Mouse (Mus musculus) CH12F3 (cell line): Measurements from ENCODE around the gene Mgrn1.

Experiments used
- in situ Hi-C: fragments of 300-500 bp; cut with MboI; formaldehyde crosslinking; loops from 2 replicates; pipeline ENCODE4 v1.14.3; 2020; ENCODE audit warnings: low sequenced_read_pairs

The Mgrn1 gene

DNA sequence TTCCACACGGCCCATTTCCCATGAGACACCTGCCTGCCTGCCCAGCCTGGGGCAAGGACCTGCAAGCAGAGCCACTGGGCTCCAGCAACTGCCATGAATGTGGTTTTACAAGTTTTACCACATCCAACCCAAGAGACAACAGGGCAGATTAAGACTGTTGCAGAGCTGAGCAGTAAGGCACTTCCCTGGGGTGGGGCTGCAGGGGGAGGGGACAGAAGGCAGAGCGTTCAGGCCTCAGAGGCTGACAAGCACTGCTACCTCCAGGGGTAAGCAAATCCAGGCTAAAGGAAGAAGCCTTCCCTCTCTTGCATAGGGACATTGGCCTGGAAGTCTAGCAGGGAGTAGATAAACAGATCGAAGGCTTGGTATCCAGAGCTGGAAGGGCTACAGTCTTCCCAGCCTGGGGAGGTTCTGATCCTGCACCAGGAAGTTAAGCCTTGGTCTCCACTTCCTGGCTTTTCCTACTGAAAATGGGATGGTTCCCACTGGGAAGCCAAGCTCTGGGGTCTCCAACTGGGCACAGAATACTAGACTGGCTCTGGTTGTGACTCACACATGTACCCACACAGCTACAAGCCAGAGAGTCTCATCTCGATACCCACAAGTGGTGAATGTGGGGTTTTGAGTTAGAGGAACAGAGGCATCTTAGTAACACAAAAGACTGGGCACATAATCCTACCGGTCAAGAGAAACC lies 7.7 kb upstream of the Mgrn1 start:
- in situ Hi-C loops, result no loop called here

DNA sequence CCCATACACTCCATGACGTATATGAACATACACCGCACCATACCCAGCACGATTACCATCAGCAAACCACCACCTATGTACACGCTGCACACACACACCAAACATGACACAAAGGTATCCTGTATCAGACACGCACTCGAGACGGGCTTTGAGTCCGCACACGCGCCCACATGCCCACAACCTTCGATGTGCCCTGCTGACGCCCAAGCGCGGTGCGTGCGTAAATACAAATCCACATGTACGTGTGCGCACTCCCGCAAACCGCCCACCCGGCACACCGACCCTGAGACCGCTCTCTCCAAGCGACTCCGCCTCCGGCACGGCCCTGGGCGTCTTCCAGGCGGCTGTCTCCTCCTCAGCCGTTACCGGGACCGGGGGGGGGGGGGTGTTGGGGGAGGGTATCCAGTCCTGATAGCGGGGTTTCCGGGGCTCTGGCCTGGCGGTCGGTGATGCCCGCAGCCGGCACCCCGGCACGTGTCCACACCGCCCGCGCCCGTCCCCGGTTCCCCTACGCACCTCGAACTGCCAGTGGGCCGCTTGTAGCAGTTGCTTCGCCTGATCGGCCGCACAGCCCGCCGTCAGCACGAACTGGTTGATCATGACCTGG lies 6.8 kb upstream of the Mgrn1 start:
- in situ Hi-C loops, result no loop called here

- in situ Hi-C loops, result no loop called here
Observed at GRCm38 (mm10) chr16:4879708-4880124, 6.3 kb upstream of the Mgrn1 start.

DNA sequence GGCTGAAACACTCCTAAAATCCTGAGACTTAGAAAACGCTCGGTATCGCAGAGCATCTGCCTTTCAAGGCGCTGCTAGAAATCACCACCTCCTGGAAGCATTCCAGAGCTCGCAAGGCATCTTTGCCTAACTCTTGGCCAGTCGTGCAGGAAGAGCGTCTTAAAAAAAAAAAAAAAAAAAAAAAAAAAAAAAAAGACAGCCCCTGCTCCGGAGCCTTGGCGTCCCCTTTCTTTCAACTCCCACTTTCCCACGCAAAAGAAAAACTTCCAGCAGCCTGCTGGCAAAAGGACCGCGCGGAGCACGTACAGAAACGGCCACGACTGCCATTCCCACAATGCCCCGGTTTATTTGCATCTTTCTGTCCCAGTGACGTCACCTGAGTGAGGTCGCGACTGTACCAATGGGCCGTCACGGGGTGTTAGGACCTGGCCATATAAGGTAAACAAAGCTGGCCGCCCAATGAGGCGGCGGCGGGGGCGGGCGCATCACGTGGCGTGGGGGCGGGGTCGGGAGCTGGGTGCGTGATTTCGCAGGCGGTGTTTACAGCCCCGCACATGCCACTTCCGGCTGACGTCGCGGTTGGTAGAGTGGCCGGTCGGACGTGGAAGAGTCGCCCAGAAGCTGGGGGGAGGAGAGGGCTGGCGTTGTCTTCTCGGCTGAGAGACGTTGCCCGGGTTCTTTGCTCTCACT lies 5.8 kb upstream of the Mgrn1 start, which contains the start of gene Ubald1:
TSS of gene Ubald1 (minus strand) at position 180 of the 690 bp plus-strand sequence.
- in situ Hi-C loops, result no loop called here

GRCm38 (mm10) chr16:4881400-4882351 lies 4.4 kb upstream of the Mgrn1 start:
- in situ Hi-C loops, result no loop called here

GRCm38 (mm10) chr16:4884930-4885329 lies 1.1 kb upstream of the Mgrn1 start:
- in situ Hi-C loops, result no loop called here

DNA sequence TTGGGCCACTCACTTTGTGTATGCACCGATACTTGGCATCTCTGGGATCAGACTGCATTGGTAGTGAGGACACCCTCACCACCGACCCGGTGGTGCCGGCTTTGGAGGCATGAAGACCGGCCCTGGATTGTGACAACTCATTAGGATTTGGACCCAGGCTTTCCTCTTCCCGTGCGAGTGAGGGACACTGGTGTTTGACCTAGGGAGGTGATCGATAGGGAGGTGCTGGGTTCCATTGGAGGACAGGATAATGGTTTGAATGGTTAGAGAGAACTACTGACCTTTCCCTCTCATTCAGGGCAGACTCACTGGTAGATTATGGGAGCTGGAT lies 606 bp downstream of the Mgrn1 start:
- in situ Hi-C loops, result no loop called here

GRCm38 (mm10) chr16:4890201-4890709 lies 4.2 kb downstream of the Mgrn1 start:
- in situ Hi-C loops, result no loop called here

- in situ Hi-C loops, result no loop called here
Observed at GRCm38 (mm10) chr16:4892171-4892570, 6.1 kb downstream of the Mgrn1 start.

DNA sequence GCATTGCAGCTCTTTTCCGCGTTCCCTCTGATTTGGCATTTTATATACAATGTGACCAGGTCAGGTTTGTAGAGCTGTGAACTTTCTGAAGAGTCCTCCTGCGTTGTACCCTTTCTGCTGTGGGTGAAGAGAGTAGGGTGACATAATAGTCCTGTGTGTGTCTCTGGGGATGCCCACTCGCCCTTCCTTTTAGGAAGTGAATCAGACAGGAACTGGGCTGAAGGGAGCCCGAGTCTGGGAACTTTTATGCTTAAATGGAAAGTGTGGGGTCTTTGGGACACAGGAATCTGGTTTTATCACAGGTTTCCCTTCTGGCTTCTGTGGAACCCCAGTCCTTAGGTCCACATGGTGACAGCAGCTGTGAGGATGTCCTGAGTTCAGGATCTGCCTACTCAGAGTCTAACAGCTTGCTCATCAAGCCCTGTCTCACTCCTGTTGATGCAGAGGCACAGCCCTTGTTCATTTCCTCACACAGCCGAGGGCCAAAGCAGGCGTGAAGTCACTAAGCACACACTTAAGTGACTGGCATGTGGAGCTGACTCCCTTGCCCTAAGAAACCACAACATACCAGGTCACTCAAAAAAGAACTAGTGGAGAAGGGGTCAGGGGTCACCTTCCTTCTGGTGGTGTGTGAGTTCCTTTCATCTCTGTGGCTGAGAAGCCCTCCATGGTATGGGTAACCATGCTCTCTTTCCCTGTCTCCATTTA lies 8.3 kb downstream of the Mgrn1 start:
- in situ Hi-C loops, result no loop called here

DNA sequence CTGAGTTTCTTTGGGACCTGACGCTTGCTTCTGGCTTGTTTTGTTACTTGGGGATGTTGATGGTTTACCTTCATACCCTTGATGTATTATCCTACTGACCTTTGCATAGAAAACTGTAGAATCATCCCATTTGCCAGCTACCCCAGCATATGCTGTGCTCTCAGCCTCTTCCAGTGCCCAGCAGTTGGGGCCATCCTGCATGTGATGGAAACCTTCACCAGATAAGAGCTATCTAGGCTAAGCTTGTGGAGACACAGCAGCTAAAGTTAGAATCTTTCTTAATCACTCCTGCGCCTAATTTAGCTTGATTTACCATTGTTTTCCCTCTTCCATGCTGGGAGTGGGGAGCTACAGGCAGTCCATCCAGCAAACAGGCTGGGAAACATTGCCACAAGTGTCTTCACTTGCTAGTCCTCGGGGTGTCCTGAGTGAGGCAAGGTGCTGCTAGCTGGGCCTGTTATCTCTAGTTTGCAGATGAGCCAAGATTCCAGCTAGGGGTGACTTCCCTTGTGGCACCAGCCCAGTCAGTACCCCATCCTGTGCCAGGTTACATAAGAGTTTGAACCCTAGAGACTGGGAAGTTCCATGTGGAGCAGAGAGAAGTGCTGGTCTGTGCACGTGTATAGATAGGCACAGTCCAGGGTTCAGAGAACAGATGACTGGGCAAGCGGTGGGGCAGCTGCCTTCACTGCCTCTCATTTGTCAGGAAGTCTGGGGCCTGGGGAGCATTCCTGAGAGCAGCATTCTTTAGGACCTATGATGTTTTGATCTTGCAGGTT lies 10.4 kb downstream of the Mgrn1 start:
- in situ Hi-C loops, result no loop called here

DNA sequence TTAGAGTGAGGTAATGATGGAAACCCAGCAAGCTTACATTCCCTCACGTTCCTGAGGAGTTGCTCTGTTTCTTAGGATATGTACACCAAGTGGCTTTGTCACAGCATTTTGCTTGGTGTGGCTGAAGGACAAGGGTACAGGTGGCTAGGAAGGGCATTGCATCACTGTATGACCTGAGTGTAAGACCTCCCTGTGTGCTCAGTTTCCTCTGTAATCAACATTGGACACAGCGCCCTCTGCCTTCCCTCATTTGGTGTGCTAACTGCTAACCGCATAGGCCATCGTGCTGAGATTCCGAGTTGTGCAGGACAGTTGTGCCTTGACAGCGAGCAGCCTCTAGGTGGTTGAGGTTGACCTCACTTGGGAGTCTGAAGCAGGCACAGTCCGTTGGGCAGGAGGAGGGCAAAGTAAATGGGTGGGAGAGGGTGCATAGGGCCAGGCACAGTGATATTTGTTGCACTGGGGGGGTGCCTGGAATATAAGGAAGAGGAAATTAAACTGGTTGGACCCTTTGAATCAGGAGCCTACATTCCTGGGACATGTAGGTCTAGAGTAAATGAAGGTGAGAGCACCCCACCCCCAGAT lies 11.2 kb downstream of the Mgrn1 start:
- in situ Hi-C loops, result no loop called here

DNA sequence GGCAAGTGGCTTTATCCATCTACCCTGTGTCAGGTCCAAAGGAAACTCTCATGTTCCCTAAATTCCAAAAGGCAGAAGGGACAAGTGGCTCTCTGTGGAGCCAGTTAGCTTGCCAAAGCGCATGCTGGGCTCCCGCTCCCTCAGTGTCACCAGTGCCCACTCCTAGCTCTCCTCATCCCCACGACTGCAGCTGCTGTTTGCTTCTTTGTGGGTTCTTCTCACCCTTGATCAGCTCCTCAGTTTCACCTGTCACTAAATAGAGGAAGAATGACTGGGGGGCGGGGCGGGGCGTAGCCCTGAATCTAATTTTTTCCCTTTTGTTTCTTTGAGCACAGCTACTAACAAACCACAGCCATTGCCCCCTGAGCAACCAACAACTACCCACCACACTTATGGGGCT lies 12.8 kb downstream of the Mgrn1 start:
- in situ Hi-C loops, result no loop called here

DNA sequence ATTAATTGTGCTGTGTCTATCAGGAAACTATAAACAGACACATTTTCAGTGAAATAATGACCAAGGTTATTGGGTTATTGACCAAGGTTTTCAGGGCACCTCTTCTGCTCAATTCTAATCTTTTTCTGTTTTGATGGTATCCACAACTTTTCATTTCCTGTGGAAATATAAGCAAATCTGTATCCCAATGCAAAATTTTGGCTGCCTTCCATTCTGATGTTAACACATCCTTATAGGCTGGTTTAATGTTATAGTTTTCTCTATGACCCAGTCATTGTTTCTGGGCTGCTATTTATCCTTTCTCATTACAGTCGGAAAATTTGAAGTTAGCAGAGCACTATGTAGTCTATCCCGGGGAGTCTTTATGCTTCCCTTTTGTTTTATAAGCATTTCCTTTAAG lies 13.7 kb downstream of the Mgrn1 start:
- in situ Hi-C loops, result no loop called here

DNA sequence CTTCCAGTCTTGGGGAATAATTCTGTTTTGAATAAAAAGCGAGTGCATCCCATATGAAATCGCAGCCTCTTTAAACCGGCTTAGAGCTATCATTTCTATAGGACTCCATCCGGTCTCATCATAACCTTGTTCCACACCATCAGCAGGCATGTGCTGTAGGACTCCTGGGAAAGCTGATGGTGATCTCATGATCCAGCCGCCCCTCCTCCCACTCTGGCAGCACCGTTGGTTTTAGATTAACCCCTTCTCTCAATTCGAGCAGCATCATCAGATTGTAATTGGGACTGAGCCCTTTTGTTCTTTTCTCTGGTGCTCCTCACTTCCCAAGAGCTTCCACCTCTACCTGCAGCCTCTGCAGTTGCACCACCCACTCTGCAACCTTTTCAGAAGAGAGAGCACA lies 15.1 kb downstream of the Mgrn1 start:
- in situ Hi-C loops, result no loop called here

DNA sequence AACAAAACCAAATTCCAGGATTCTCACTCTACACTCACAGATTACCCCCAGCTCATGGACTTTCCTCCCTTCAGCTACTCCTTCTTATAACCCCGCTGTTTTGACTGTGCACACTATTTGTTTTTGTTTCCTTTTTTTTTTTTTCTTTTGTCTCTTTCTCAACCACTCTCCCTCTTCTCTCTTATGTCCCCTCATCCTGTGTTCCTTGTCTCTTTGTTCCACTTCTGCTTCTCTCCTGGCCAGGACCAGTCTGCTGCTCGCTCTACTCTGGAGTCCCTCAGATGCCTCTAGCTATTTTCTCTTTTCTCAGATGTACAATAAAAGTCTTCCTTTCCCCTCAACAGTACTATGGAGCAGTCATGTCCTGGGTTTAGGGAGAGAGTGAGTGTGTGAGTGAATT lies 16.3 kb downstream of the Mgrn1 start:
- in situ Hi-C loops, result no loop called here

DNA sequence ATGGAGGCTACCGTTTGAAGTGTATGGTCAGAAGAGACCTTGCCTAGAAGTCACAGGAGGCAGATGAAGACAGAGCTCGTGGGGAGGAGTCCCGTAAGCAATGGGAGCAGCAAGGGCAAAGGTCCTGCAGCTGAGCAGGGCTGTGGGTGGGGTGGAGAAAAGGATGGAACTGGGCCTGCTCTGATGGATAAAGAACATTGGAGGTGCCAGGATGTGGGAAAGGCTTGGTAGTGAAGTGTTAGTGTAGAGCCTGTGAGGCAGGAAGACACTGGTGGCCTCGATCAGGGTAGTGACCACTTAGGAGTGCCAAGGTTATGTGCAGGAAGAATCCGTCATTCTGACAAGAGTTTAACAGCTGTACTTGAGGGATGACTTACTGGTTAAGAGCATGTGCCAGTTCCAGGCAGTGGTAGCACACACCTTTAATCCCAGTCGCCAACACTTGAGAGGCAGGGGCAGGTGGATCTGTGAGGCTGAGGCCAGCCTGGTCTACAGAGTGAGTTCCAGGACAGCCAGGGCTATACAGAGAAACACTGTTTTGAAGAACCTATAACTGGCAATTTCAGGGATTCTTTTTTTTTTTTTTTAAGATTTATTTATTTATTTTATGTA lies 17.5 kb downstream of the Mgrn1 start:
- in situ Hi-C loops, result no loop called here

GRCm38 (mm10) chr16:4904878-4905277 lies 18.8 kb downstream of the Mgrn1 start:
- in situ Hi-C loops, result no loop called here

- in situ Hi-C loops, result no loop called here
Observed at GRCm38 (mm10) chr16:4905591-4905990, 19.5 kb downstream of the Mgrn1 start.
